1 mouse cellular context compared by ENCODE assay signal in the genomic region with DNA sequence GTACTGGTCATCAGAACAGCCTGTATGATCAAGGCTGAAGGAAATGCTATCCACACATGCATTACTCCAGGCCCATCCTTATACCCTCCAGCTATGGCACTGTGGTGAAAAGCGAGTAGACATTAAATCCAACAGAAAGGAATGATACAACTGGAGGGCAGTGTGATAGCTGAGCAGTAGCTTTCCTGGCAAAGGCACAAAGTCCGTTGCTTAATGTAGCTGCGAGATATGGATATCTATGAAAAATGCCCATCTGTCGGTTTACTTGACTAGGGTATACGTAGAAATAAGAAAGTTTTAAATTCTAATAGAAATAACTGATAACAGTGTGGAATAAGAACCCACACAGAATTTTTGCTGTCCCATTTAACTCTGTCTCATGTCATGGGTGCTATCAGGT.
TF ChIP-seq lines count a peak whose summit lies in the region.

No protein-coding gene starts in this region.

TF ChIP-seq in MEL, 35 proteins besides CTCF, POLR2A, EP300 and RAD21 (continued from another document):
- TF ChIP-seq HCFC1 (IDR thresholded peaks at IDR 0.05; ENCODE audit: low read depth, low read length): no peak
- TF ChIP-seq UBTF (IDR thresholded peaks at IDR 0.05; ENCODE audit: borderline replicate concordance, insufficient read depth, low read depth, low read length): no peak
- TF ChIP-seq POLR2AphosphoS5 (IDR thresholded peaks at IDR 0.05; ENCODE audit: borderline replicate concordance, low read depth, low read length): no peak
- peak; percentile 96 for TF ChIP-seq GATA1 (IDR thresholded peaks at IDR 0.05; ENCODE audit: low read depth, low read length)
- peak; percentile 99 for TF ChIP-seq MYB (IDR thresholded peaks at IDR 0.05; ENCODE audit: low read depth, low read length)
- peak; percentile 55 for TF ChIP-seq BHLHE40 (IDR thresholded peaks at IDR 0.05; ENCODE audit: borderline replicate concordance, low read depth, low read length)
- TF ChIP-seq JUND (IDR thresholded peaks at IDR 0.05; ENCODE audit: low read depth, low read length): peak; percentile 82; the same call in 1 of the 2 replicates
- no peak for TF ChIP-seq ELF1 (IDR thresholded peaks at IDR 0.05; ENCODE audit: low read depth, low read length)
- peak; percentile 66 for TF ChIP-seq NELFE (IDR thresholded peaks at IDR 0.05; ENCODE audit: low read depth, low read length)
- peak; percentile 98 for TF ChIP-seq TCF12 (IDR thresholded peaks at IDR 0.05; ENCODE audit: low read depth, low read length)
- TF ChIP-seq NRF1 (IDR thresholded peaks at IDR 0.05; ENCODE audit: insufficient read depth, low read depth, low read length, poor library complexity, severe bottlenecking): no peak
- peak; percentile 67; the same call in 1 of the 2 replicates for TF ChIP-seq ZMIZ1 (IDR thresholded peaks at IDR 0.05; ENCODE audit: low read depth, low read length)
- no peak for TF ChIP-seq SMC3 (IDR thresholded peaks at IDR 0.05; ENCODE audit: low read depth, low read length)
- no peak for TF ChIP-seq ZC3H11A (IDR thresholded peaks at IDR 0.05; ENCODE audit: low read depth, low read length)
- peak; percentile 53 for TF ChIP-seq MYC (IDR thresholded peaks at IDR 0.05; ENCODE audit: low read depth, low read length)
- TF ChIP-seq TAL1 (IDR thresholded peaks at IDR 0.05; ENCODE audit: low read length): peak; percentile 65
- peak; percentile 92 for TF ChIP-seq ETS1 (IDR thresholded peaks at IDR 0.05; ENCODE audit: low read depth, low read length)
- peak; percentile 98 for TF ChIP-seq SIN3A (IDR thresholded peaks at IDR 0.05; ENCODE audit: low read length)
- peak; percentile 72; the same call in 1 of the 2 replicates for TF ChIP-seq POLR2AphosphoS2 (IDR thresholded peaks at IDR 0.05; ENCODE audit: low read length)
- no peak for TF ChIP-seq ZKSCAN1 (IDR thresholded peaks at IDR 0.05; ENCODE audit: low read depth, low read length)
- TF ChIP-seq CHD2 (IDR thresholded peaks at IDR 0.05; ENCODE audit: low read length): peak; percentile 47; the same call in 1 of the 2 replicates
- peak; percentile 83 for TF ChIP-seq RCOR1 (IDR thresholded peaks at IDR 0.05; ENCODE audit: low read depth, low read length)
